Mouse (Mus musculus): ENCODE results near the gene Gpd2.

The Gpd2 gene

DNA sequence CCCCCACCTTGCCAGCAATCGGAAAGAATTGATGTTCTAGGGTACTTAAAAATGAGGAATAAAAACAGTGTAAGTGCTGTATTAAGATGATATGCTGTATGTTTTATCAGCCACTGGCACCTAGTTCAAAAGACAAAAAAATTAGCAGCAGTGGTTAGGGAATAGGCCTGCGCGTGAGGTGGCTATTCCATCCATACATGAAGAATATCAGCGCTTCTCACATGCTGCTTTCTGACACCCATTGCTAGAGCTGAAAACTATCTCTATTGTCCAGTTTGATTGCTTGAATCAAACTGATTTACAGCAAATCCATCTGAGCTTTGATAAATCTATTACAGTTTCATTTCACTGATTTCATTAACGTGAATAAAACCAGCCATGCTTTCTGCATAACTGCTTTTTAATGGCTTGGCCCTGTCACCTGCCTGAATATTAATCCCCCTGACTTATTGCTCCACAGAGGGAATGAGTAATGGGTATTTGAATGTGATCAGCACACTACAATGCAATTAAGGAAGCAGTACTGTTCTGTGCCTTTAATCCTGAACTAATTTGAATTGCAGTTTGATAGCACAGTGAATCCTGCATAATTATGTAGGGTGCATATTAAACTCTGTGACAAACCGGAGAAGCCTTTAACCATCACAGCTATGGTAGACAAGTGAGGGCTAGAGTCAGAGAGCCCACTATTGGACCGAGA is 137.9 kb downstream of the Gpd2 start:
- in situ Hi-C loops (cut with MboI; ENCODE audit: low sequenced_read_pairs): loop anchor here (25.0 kb wide), 1 partner anchor 1263 kb away; no protein-coding TSS in a partner anchor

DNA sequence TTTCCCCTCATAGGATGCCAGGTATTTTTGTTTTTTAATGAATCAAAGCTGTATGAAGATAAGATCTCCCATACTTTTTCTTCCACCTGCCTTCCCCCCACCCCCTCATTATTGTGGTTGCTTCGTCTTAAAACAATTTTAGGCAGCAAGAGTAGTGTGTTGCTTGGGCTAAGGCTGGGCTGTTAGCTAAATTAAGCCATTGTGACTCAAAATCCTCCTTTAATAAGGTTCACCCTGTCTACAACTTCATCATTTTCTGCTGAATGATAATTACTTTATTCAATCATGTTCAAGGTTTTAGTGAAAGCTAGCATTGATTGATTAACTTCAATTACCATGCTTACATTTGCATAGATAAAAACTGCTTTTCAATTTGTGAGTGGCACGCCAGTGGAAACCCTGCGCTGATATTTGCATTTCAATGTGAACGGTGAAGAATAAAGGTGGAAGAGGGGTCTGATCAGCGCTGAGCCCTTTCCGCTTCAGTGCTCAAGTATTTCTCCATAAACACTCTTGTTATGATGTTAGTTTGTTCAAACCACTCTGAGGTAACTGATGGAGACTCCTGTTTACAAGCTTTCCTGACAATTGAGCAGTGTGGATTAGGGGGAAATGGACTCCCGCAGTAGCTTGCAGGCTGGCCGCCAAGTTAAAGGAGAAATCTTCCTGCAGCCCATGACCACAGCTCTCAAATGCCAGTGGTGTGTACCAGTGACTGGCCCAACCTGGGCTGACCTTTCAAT is 140.9 kb downstream of the Gpd2 start:
- in situ Hi-C loops (cut with MboI; ENCODE audit: low sequenced_read_pairs): loop anchor here (25.0 kb wide), 1 partner anchor 1266 kb away; no protein-coding TSS in a partner anchor

DNA sequence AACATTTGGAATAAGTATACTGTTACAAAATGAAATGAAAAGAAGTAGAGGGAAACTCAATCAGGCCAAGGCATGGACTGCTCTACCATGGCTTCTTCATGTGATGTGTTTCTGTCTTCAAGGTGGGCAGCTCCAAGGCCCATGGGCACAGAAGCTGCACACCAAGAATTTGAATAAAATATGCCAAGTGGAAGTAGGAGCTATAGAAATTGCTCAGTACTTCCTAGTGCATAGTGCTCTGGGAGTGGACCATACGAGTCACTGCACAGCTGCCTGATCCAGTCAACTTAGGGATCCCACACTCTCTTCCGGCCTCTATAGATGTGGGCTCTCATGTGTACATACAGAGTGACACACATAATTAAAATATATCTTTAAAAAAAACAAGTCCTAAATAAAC is 147.2 kb downstream of the Gpd2 start:
- in situ Hi-C loops (cut with MboI; ENCODE audit: low sequenced_read_pairs): loop anchor here (25.0 kb wide), 1 partner anchor 1272 kb away; no protein-coding TSS in a partner anchor

DNA sequence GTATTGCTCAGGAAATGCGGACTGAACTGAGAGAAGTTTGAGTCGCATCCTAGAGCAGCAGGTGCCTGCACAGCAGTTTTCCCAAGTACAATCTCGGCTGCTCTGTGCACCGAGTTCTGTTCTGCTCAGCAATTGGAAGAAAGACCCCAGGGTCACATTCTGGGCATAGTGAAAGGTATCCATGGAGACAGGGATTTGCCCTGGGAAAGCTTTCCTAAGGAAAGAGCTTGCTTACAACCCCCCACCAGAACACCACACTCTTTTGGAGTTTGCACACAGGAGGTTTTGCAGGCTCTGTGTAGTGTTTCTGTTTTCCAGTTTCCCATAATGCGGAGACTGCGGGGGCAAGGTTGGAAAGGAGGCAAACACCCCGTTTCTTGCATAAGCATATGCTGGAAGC is 150.4 kb downstream of the Gpd2 start:
- in situ Hi-C loops (cut with MboI; ENCODE audit: low sequenced_read_pairs): loop anchor here (25.0 kb wide), 1 partner anchor 1276 kb away; no protein-coding TSS in a partner anchor

DNA sequence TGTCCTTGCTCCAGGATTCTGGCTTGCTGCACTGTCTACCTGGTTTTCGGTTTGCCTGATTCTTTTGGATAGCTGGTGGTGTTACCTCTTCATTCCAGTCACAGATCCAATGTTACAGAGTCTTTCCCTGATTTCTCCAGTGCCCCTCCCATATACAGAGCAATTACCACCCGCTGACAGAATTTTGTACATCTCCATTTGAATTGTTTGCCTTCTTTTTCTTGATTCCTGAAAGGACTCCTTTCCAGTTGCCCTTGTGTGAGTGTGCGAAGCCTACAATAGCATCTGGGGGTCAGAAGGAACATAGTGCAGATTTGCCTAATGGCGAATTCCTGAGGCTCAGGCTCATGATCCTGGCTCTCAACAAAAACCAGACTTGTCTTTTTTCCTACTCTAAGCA is 157.6 kb downstream of the Gpd2 start:
- in situ Hi-C loops (cut with MboI; ENCODE audit: low sequenced_read_pairs): loop anchor here (25.0 kb wide), 1 partner anchor 1283 kb away; no protein-coding TSS in a partner anchor

DNA sequence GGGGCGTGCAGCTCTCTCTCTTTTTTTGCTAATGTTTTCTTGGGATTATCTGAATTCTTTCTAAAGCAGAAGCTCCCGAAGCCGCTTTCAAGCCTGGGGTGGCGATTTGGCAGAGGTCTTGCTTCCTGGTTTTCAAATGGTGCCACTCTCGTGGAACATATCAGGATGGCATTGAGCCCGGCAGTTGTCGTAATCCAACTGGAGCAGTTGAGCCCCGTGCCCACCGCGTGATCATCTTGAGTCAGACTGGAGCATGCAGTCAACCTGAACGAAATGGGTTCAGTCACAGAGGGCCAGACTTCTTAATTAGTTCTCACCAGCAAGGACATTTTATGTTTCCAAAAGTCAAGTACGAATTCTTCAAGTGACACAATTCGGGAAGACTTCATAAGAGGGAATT is 158.6 kb downstream of the Gpd2 start:
- in situ Hi-C loops (cut with MboI; ENCODE audit: low sequenced_read_pairs): loop anchor here (25.0 kb wide), 1 partner anchor 1284 kb away; no protein-coding TSS in a partner anchor

DNA sequence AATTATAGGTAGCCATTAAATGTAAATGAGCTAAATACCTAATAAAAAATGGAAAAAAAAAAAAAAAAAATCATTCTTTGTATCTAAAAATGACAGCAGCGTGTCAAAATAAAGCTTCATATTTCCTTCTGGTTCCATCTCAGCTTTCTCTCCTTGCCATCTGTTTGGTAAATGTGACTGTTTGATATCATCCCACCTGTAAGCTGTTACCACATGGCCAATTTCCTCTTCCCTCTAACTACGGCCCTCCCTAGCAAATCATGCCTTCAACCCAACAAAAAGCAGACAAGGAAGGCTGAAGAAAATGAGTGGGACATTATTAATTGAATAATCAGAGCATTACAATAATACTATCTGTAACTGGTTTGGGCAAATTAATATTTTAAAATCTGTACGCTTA is 160.3 kb downstream of the Gpd2 start:
- in situ Hi-C loops (cut with MboI; ENCODE audit: low sequenced_read_pairs): loop anchor here (25.0 kb wide), 1 partner anchor 1285 kb away; no protein-coding TSS in a partner anchor

DNA sequence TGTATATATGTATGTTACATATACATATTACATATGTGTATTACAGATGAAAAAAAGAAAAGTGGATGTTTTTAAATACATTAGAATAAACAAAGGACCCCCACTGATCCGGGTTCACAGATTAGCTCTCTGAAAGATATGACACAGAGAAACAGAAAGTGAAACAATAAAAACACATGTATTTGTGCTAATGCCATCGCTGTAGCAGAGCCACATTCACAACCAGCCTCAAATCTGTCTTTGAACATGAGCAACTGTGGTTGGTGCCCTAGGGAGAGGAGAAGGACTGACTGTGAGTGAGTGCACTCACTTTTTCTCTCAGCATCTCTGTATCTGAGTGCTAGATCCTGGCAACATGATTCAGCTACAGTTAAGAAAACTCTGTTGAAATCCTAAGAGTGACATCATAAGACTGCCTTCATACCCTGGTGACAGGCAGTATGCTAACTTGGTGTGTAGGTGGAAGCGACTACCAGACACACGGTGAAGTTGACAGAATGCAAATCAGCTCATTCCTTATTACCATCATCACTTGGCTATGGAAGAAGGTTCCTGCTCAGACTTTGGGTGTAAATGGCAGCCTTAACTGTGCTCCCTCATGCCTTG is 170.1 kb downstream of the Gpd2 start:
- in situ Hi-C loops (cut with MboI; ENCODE audit: low sequenced_read_pairs): no loop called here

DNA sequence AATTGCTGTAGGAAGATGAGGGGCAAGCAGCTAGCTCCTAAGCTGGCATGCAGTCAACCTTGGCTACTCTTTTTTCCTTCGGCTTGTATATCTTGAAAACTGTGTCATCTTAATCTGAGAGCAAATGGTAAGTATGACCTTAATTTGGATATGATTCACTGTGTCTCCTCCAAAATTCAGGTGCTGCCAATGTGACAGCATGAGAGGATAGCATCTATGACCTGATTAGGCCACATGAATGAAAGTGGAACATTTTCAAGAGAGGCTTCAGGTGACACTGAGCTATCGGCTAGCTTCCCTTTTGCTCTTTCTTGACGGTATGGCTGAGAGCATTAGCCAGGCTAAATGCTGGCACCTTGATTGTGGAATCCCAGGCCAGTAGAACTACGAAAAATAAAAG is 171.0 kb downstream of the Gpd2 start:
- in situ Hi-C loops (cut with MboI; ENCODE audit: low sequenced_read_pairs): no loop called here

DNA sequence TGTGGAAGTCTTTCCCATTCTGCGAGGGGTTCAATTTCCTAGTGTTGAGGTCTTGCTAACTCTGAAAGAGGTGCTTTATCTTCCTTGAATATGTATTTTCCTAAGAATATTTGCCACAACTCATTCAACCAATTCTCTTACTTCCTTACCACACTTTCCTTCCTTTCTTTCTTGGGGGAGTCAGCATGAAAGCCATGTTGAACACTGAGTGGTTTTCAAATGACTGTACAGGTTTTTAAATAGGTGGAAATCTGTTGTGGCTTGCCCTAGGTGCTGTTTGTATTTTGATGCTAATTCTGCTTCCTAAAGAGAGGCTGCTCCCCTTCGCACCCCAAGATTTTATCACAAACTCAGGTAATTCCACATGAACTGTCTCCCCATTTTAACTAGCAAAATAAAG is 174.1 kb downstream of the Gpd2 start:
- in situ Hi-C loops (cut with MboI; ENCODE audit: low sequenced_read_pairs): no loop called here

DNA sequence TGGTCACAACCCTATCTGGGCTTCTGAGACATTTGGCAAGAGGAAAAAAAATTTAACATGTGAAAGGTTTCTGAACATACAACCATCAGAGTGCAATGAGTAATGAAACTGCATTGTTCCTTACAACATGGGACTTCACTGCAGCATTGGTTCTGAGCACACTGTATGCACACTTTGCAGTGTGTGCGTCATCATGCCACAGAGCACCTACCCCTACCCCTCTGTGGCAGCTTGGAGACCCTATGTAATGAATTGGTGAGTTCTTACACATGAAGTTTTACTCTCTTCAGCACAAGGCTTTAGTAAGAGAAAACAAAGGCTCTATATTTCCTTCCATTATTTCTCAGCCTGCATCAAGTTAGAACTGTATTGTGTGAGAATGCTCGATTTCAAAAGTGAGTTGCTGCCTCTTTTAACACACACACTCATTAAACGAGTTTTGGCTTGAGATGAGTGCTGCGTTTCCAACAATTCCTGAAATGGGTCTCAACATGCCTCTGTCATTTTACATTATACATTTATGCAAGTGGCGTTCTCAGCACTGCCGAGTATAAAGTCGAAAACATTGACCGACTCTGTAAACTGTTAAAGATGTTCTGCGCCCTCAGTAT is 177.2 kb downstream of the Gpd2 start:
- in situ Hi-C loops (cut with MboI; ENCODE audit: low sequenced_read_pairs): no loop called here

DNA sequence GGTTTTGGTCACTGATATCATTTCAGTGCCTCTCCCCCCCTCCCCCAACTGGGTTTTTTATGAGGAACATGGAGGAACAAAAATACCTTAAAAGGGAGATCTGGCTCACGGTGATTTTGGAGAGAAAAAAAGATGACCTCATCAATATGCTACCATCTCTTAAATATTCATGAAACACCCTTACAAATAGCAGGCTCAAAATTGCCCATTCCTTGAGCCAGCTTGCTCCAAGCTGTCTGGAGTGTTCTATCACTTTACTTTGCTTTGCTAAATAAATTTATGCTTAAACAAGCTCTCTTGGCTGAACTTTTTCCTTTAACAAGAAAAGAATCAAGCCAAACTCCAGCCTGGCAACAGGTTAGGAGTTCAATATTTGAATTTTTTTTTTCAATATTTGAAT is 179.3 kb downstream of the Gpd2 start:
- in situ Hi-C loops (cut with MboI; ENCODE audit: low sequenced_read_pairs): no loop called here

All from CH12F3 (cell line).